In genomic region chr13:58158099-58158912, GRCm38 (mm10) we compare ENCODE assay signal across 7 mouse cellular contexts. TPM values are rescaled to one million over a fixed set of nuclear protein-coding genes. Genes with fewer than 3 reads are reported as not detected.
A peak's percentile ranks its signal among the peaks of the same experiment; 100 is the strongest.
DNase-seq lines count a peak whose midpoint lies in the region; ATAC-seq lines count a peak whose summit lies in the region.

No protein-coding gene starts in this region.

- peaks cover 13% of the 10 kb centered on the region for H3K36me3 ChIP-seq in intestine, embryonic 16.5 days (ENCODE audit: control insufficient read depth, insufficient read depth, low read length)
- peaks cover 10% of the 10 kb centered on the region for H3K36me3 ChIP-seq in midbrain, embryonic 11.5 days (ENCODE audit: control insufficient read depth, insufficient read depth, low read length)

- 0 out of 2 replicates have a peak, but pooled peaks cover 4% of the 10 kb centered on the region for H3K4me1 ChIP-seq in intestine, embryonic 16.5 days (ENCODE audit: control insufficient read depth, insufficient read depth, low read length)
- peaks cover 3% of the 10 kb centered on the region; the same call in 1 of the 2 replicates for H3K4me1 ChIP-seq in midbrain, embryonic 11.5 days (ENCODE audit: control insufficient read depth, insufficient read depth, low read length)

- peak overlapping the region; percentile 86 for H3K9ac ChIP-seq in intestine, embryonic 16.5 days (ENCODE audit: low read depth, low read length)
- peak overlapping the region; percentile 63 for H3K9ac ChIP-seq in midbrain, embryonic 11.5 days (ENCODE audit: low read length)

- H3K4me3 ChIP-seq in intestine, embryonic 16.5 days (ENCODE audit: low read length) = peak overlapping the region; percentile 91
- H3K4me3 ChIP-seq in midbrain, embryonic 11.5 days (ENCODE audit: low read depth, low read length) = peak overlapping the region; percentile 58

- peak overlapping the region; percentile 88 for H3K4me2 ChIP-seq in intestine, embryonic 16.5 days (ENCODE audit: low read depth, low read length)
- H3K4me2 ChIP-seq in midbrain, embryonic 11.5 days = peak overlapping the region; percentile 75

- WGBS in intestine, embryonic 16.5 days = 8% methylated on average over 16 of the region's 16 CpGs
- WGBS in midbrain, embryonic 11.5 days = 10% methylated on average over 16 of the region's 16 CpGs

- H3K9me3 ChIP-seq in intestine, embryonic 16.5 days (ENCODE audit: control insufficient read depth, low read length) = no peaks in the 10 kb centered on the region
- H3K9me3 ChIP-seq in midbrain, embryonic 11.5 days (ENCODE audit: control insufficient read depth, low read length) = no peaks in the 10 kb centered on the region; the same call in 1 of the 2 replicates

- H3K27me3 ChIP-seq in intestine, embryonic 16.5 days (replicated peaks; ENCODE audit: control insufficient read depth, insufficient read depth, low read length) = no peaks in the 10 kb centered on the region
- no peaks in the 10 kb centered on the region for H3K27me3 ChIP-seq in midbrain, embryonic 11.5 days (ENCODE audit: control insufficient read depth, insufficient read depth, low read length)

- intact Hi-C loops in gastrocnemius, postnatal 36 days (cut with DNase I) = loop anchor here (2.0 to 10.0 kb wide), 3 partner anchors 74 to 386 kb away; partner anchors contain the start of gene 2210016F16Rik
- intact Hi-C loops in left cerebral cortex, postnatal 36 days (cut with DNase I) = loop anchor here (1.0 to 10.0 kb wide), 3 partner anchors 74 to 426 kb away; no protein-coding TSS in a partner anchor

- peak; percentile 77 for ATAC-seq in intestine, embryonic 16.5 days
- ATAC-seq in midbrain, embryonic 11.5 days (ENCODE audit: low FRiP score) = peak; percentile 62

- peak; percentile 81 to 82 for DNase-seq in adrenal gland, adult 18-20 months (ENCODE audit: low spot score in 2 of 2)
- peak; percentile 88 for DNase-seq in embryo, embryonic 11 days
- peak; percentile 83 to 87 for DNase-seq in gastrocnemius, postnatal 36 days
- DNase-seq in left cerebral cortex, postnatal 36 days (ENCODE audit: low spot score in 2 of 2) = peak; percentile 80 to 88
- DNase-seq in midbrain, embryonic 11.5 days (ENCODE audit: low spot score, missing footprints) = peak; percentile 99
- peak; percentile 83 for DNase-seq in skeletal muscle tissue, adult 2 months (ENCODE audit: low read depth, low spot score)

- H3K27ac ChIP-seq in intestine, embryonic 16.5 days (ENCODE audit: low read length) = peak overlapping the region; percentile 62
- H3K27ac ChIP-seq in midbrain, embryonic 11.5 days (ENCODE audit: low read depth, low read length) = no peak overlapping the region

RNA-seq across cellular contexts. Expression of gene Idnk, which starts 0.9 kb away (rescaled TPM):
- 10 to 100 TPM; 59.7 to 65.5 TPM for total RNA-seq in adrenal gland, adult 18-20 months (2021)
- 1 to 10 TPM; 8.5 to 8.6 TPM for total RNA-seq in gastrocnemius, postnatal 36 days (2021)
- polyA plus RNA-seq in intestine, embryonic 16.5 days (2015; fragmentation: Nextera tagmentation; extraction: Ambion mirVana) = 53.8 and 54.1 TPM in 2 replicates
- 10 to 100 TPM; 27.0 to 27.1 TPM for total RNA-seq in left cerebral cortex, postnatal 36 days (2021)
- polyA plus RNA-seq in midbrain, embryonic 11.5 days (2014; fragmentation: Nextera tagmentation; extraction: Ambion mirVana) = 59.1 and 63.1 TPM in 2 replicates

RNA-seq across cellular contexts. Expression of gene Hnrnpa0, which starts 29.9 kb away (rescaled TPM):
- total RNA-seq in adrenal gland, adult 18-20 months (2021) = 100 to 1,000 TPM in 1 of 2 experiments, 10 to 100 TPM in 1; 95.7 to 111 TPM
- 10 to 100 TPM; 30.3 to 36.8 TPM for total RNA-seq in gastrocnemius, postnatal 36 days (2021)
- 20.0 and 20.9 TPM in 2 replicates for polyA plus RNA-seq in intestine, embryonic 16.5 days (2015; fragmentation: Nextera tagmentation; extraction: Ambion mirVana)
- 100 to 1,000 TPM; 118 to 134 TPM for total RNA-seq in left cerebral cortex, postnatal 36 days (2021)
- polyA plus RNA-seq in midbrain, embryonic 11.5 days (2014; fragmentation: Nextera tagmentation; extraction: Ambion mirVana) = 60.0 and 63.3 TPM in 2 replicates

RNA-seq across cellular contexts. Expression of gene Klhl3, which starts 44.9 kb away (rescaled TPM):
- under 1 TPM; 0.61 to 0.86 TPM for total RNA-seq in adrenal gland, adult 18-20 months (2021)
- total RNA-seq in gastrocnemius, postnatal 36 days (2021) = under 1 TPM; 0.49 to 0.54 TPM
- 1.9 and 2.4 TPM in 2 replicates for polyA plus RNA-seq in intestine, embryonic 16.5 days (2015; fragmentation: Nextera tagmentation; extraction: Ambion mirVana)
- 10 to 100 TPM; 27.8 to 38.4 TPM for total RNA-seq in left cerebral cortex, postnatal 36 days (2021)
- 2.6 and 3.2 TPM in 2 replicates for polyA plus RNA-seq in midbrain, embryonic 11.5 days (2014; fragmentation: Nextera tagmentation; extraction: Ambion mirVana)

RNA-seq across cellular contexts. Expression of gene Ubqln1, which starts 57.1 kb away (rescaled TPM):
- 100 to 1,000 TPM; 151 to 156 TPM for total RNA-seq in adrenal gland, adult 18-20 months (2021)
- total RNA-seq in gastrocnemius, postnatal 36 days (2021) = 10 to 100 TPM; 42.1 to 44.9 TPM
- polyA plus RNA-seq in intestine, embryonic 16.5 days (2015; fragmentation: Nextera tagmentation; extraction: Ambion mirVana) = 80.2 and 83.9 TPM in 2 replicates
- total RNA-seq in left cerebral cortex, postnatal 36 days (2021) = 100 to 1,000 TPM; 137 to 144 TPM
- 150 and 155 TPM in 2 replicates for polyA plus RNA-seq in midbrain, embryonic 11.5 days (2014; fragmentation: Nextera tagmentation; extraction: Ambion mirVana)

Comparison
In these comparisons a context has a peak if more than half of its experiments do, and no peak if none do; other contexts are left out.
1. RNA of gene Klhl3, which starts 44.9 kb away (total RNA-seq): 27.8 to 38.4 TPM in left cerebral cortex, postnatal 36 days; 0.61 to 0.86 TPM in adrenal gland, adult 18-20 months and 0.49 to 0.54 TPM in gastrocnemius, postnatal 36 days; every median in the first group is over 10 times any median in the second.
2. Peak in every context shown above with its lines, with median percentiles within 50 percentile points of each other: DNase-seq.